ENCODE assay signal across 23 mouse cellular contexts in the genomic region with DNA sequence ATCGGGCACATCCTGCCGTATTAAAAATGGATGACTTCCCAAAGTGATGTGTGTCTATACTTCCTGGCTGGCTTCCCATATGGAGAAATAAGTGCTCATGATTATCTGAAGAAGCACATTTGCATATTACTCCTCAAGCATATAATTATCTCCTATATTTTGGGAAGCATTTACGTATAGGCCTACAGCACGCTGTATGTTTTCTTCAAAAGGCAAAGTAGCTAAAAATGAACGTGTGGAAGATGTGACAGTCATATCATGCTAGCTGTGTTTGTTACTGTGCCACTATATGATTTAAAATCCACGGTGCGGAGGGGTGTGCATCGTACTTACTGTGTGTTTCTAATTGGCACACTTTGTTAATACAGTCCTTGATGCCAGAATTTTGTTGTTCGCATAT.
"Had no signal": no experiment of that assay in that cellular context is flagged by ENCODE, and none has a peak within 500 bp of the region (broad histone marks: within the 10 kb centered on the region; RNA-seq: fewer than 3 reads in every experiment).

No protein-coding gene starts in this region.

- H3K27ac ChIP-seq: limb, embryonic 10.5 days; limb, embryonic 13.5 days; liver, embryonic 12.5 days; liver, embryonic 15.5 days; midbrain, embryonic 10.5 days; midbrain, embryonic 13.5 days; neural tube, embryonic 12.5 days; neural tube, embryonic 15.5 days; stomach, postnatal 0 days had no signal

- H3K9me3 ChIP-seq: limb, embryonic 10.5 days; limb, embryonic 13.5 days; liver, embryonic 12.5 days; liver, embryonic 15.5 days; midbrain, embryonic 10.5 days; midbrain, embryonic 13.5 days; neural tube, embryonic 12.5 days; neural tube, embryonic 15.5 days had no signal

- H3K36me3 ChIP-seq: limb, embryonic 10.5 days; limb, embryonic 13.5 days; liver, embryonic 12.5 days; liver, embryonic 15.5 days; midbrain, embryonic 10.5 days; midbrain, embryonic 13.5 days; neural tube, embryonic 12.5 days; neural tube, embryonic 15.5 days had no signal

- H3K4me1 ChIP-seq: limb, embryonic 10.5 days; limb, embryonic 13.5 days; liver, embryonic 12.5 days; liver, embryonic 15.5 days; megakaryocyte, embryonic 14.5 days; midbrain, embryonic 10.5 days; midbrain, embryonic 13.5 days; neural tube, embryonic 12.5 days; neural tube, embryonic 15.5 days had no signal

- H3K9ac ChIP-seq: limb, embryonic 13.5 days; liver, embryonic 12.5 days; liver, embryonic 15.5 days; midbrain, embryonic 13.5 days; neural tube, embryonic 12.5 days; neural tube, embryonic 15.5 days had no signal

- H3K4me3 ChIP-seq: limb, embryonic 10.5 days; limb, embryonic 13.5 days; liver, embryonic 12.5 days; liver, embryonic 15.5 days; megakaryocyte, embryonic 14.5 days; midbrain, embryonic 10.5 days; midbrain, embryonic 13.5 days; neural tube, embryonic 12.5 days; neural tube, embryonic 15.5 days had no signal

- H3K27me3 ChIP-seq: limb, embryonic 13.5 days; liver, embryonic 12.5 days; liver, embryonic 15.5 days; megakaryocyte, embryonic 14.5 days; midbrain, embryonic 13.5 days; neural tube, embryonic 12.5 days; neural tube, embryonic 15.5 days had no signal

- H3K4me2 ChIP-seq: limb, embryonic 13.5 days; liver, embryonic 12.5 days; liver, embryonic 15.5 days; midbrain, embryonic 13.5 days; neural tube, embryonic 12.5 days; neural tube, embryonic 15.5 days had no signal

- DNase-seq: kidney, adult 18-20 months; kidney, adult 9 months; kidney, postnatal 14 days; kidney, postnatal 4 days; liver; lung, adult 2 months; lung, postnatal 36 days; right cerebral cortex, adult 18-20 months; right cerebral cortex, postnatal 14 days; right cerebral cortex, postnatal 4 days; thymus, adult 2 months; thymus, postnatal 25 days had no signal

- ATAC-seq: liver, embryonic 12.5 days; lung, postnatal 0 days; midbrain, embryonic 13.5 days had no signal
